Mouse (Mus musculus): Measurements from ENCODE around the gene Hspb7.

- TF ChIP-seq CTCF (IDR thresholded peaks at IDR 0.05; ENCODE audit: low read depth, low read length) (no peak), POLR2A (IDR thresholded peaks at IDR 0.05; ENCODE audit: borderline replicate concordance, low read depth, low read length) (no peak)
These were observed 15.3 kb upstream of the Hspb7 start for GRCm38 (mm10) chr4:141405314-141405622.

All from bone marrow macrophage, adult 2 months (primary cell).